Mouse (Mus musculus) urinary bladder, postnatal 10 days (tissue): ENCODE data around the gene Reg3b.
"Not testable (repeated sequence)": the region's sequence is repeated elsewhere in the genome, so short reads cannot be mapped to it uniquely, and the experiment has no call there.

Experiments used
- DNase-seq: peaks from one replicate; pipeline ENCODE4 v3.0.0; 2022; ENCODE audit warnings: low spot score

Gene Reg3b

GRCm38 (mm10) chr6:78370357-78370756 is at the start of gene Reg3b:
Gene Reg3b, plus strand, starts transcription at chr6:78370657.
- DNase-seq, result no peak

GRCm38 (mm10) chr6:78327798-78328197 is 42.7 kb upstream of the Reg3b start:
- no peak for DNase-seq

GRCm38 (mm10) chr6:78329166-78329565 is 41.3 kb upstream of the Reg3b start:
- DNase-seq, result no peak

- DNase-seq, result no peak
These were observed 38.4 kb upstream of the Reg3b start for GRCm38 (mm10) chr6:78331919-78332569.

GRCm38 (mm10) chr6:78340296-78340695 is 30.2 kb upstream of the Reg3b start:
- DNase-seq, result no peak

GRCm38 (mm10) chr6:78341689-78342088 is 28.8 kb upstream of the Reg3b start:
- no peak for DNase-seq

GRCm38 (mm10) chr6:78361971-78362563 is 8.4 kb upstream of the Reg3b start:
- DNase-seq, result no peak

- no peak for DNase-seq
These were observed 8.3 kb downstream of the Reg3b start, which contains the start of gene Reg3d for GRCm38 (mm10) chr6:78378765-78379164. Gene Reg3d, minus strand, starts transcription at chr6:78378865.

GRCm38 (mm10) chr6:78380409-78380808 is 10.0 kb downstream of the Reg3b start, which contains the start of gene Reg3a:
Gene Reg3a, plus strand, starts transcription at chr6:78380709.
- DNase-seq, result no peak

- no peak for DNase-seq
These were observed 15.2 kb downstream of the Reg3b start for GRCm38 (mm10) chr6:78385609-78386008.

GRCm38 (mm10) chr6:78395323-78395722 is 24.9 kb downstream of the Reg3b start, which contains the start of gene Reg2:
Gene Reg2, plus strand, starts transcription at chr6:78395623.
- DNase-seq, result not testable (repeated sequence)

GRCm38 (mm10) chr6:78422411-78422810 is 52.0 kb downstream of the Reg3b start, which contains the start of gene Reg1:
Gene Reg1, plus strand, starts transcription at chr6:78422711.
- DNase-seq, result not testable (repeated sequence)
